Mouse (Mus musculus): ENCODE data around the gene Fbxw27.

GRCm38 (mm10) chr9:109798051-109798450 is 7.6 kb upstream of the Fbxw27 start:
- TF ChIP-seq CTCF (IDR thresholded peaks at IDR 0.05; ENCODE audit: borderline replicate concordance, extremely low read depth, insufficient read depth, insufficient read length): peak; percentile 59; the same call in 1 of the 2 replicates
- no peak for TF ChIP-seq POLR2A (IDR thresholded peaks at IDR 0.05; ENCODE audit: borderline replicate concordance, extremely low read depth, insufficient read depth, insufficient read length, poor library complexity, severe bottlenecking)

All from brain, embryonic 14.5 days (tissue).